Mouse (Mus musculus) ES-Bruce4 (cell line): ENCODE measurements at regions not wholly inside any gene's neighbourhood (a gene's known extent, or its start where the extent isn't known, plus 50 kb on each side); places are given as distances from the start of the nearest gene placed in this dataset.

Experiments
- CTCF ChIP-seq: IDR thresholded peaks from one replicate; pipeline ENCODE4 v1.8.1; 2011; ENCODE audit warnings: low read depth, low read length
- EP300 ChIP-seq: IDR thresholded peaks from 2 replicates; pipeline ENCODE4 v1.6.1; 2011; ENCODE audit warnings: low read depth, low read length; ENCODE audit not compliant: insufficient read depth

GRCm38 (mm10) chr1:71723039-71723397 is 70.0 kb upstream of the Fn1 start:
- TF ChIP-seq CTCF, result no peak
- no peak for TF ChIP-seq EP300
